Mouse (Mus musculus) kidney, postnatal 14 days (tissue): ENCODE measurements around the gene Fsip2.

ENCODE experiments used
- DNase-seq: peaks from one replicate; pipeline ENCODE4 v3.0.0; 2022; ENCODE audit warnings: mixed read lengths

Gene Fsip2

GRCm38 (mm10) chr2:82943472-82943871, at the start of gene Fsip2:
Gene Fsip2 (plus strand): TSS chr2:82943634.
- DNase-seq: no peak

GRCm38 (mm10) chr2:82963443-82963842, 20.0 kb downstream of the Fsip2 start:
- no peak for DNase-seq

GRCm38 (mm10) chr2:83025853-83026252, 82.4 kb downstream of the Fsip2 start:
- no peak for DNase-seq

GRCm38 (mm10) chr2:83052914-83053690, 109.7 kb downstream of the Fsip2 start:
- DNase-seq: no peak
